Mouse (Mus musculus) heart, embryonic 11.5 days (tissue): ENCODE data around the gene Hectd3. TPM values are rescaled to one million over a fixed set of nuclear protein-coding genes. Genes with fewer than 3 reads are reported as not detected.

Source experiments
- ATAC-seq: fragments of 200-750 bp; cut with Nextera tagmentation; replicated peaks from 2 replicates; pipeline ENCODE4 v1.8.0; 2017; ENCODE audit warnings: moderate library complexity; ENCODE audit not compliant: insufficient number of reproducible peaks, low FRiP score, low TSS enrichment
- H3K27ac ChIP-seq: fragments of 300-500 bp; sonication (generic); 2 replicates; pipeline ENCODE4 v1.5.1; 2014; ENCODE audit warnings: mild to moderate bottlenecking, low read depth, low read length
- H3K27me3 ChIP-seq: fragments of 300-500 bp; sonication (generic); 2 replicates; pipeline ENCODE4 v1.6.1; 2014; ENCODE audit warnings: mild to moderate bottlenecking, low read length, mixed read lengths; ENCODE audit not compliant: control insufficient read depth, insufficient read depth
- H3K36me3 ChIP-seq: fragments of 300-500 bp; sonication (generic); 2 replicates; pipeline ENCODE4 v1.6.1; 2014; ENCODE audit warnings: mild to moderate bottlenecking, low read length, moderate library complexity, mixed read lengths; ENCODE audit not compliant: control insufficient read depth, insufficient read depth
- H3K4me1 ChIP-seq: fragments of 300-500 bp; sonication (generic); 2 replicates; pipeline ENCODE4 v1.6.1; 2014; ENCODE audit warnings: low read length; ENCODE audit not compliant: control insufficient read depth, insufficient read depth
- H3K4me2 ChIP-seq: fragments of 300-500 bp; sonication (generic); 2 replicates; pipeline ENCODE4 v1.6.1; 2014; ENCODE audit warnings: mild to moderate bottlenecking, moderate library complexity
- H3K4me3 ChIP-seq: fragments of 300-500 bp; sonication (generic); 2 replicates; pipeline ENCODE4 v1.5.1; 2014; ENCODE audit warnings: low read depth, low read length
- H3K9ac ChIP-seq: fragments of 300-500 bp; sonication (generic); 2 replicates; pipeline ENCODE4 v1.6.1; 2014; ENCODE audit warnings: mild to moderate bottlenecking, low read depth, low read length, moderate library complexity
- H3K9me3 ChIP-seq: fragments of 300-500 bp; sonication (generic); replicated peaks from 2 replicates; pipeline ENCODE4 v1.6.1; 2016; ENCODE audit warnings: low read length; ENCODE audit not compliant: control insufficient read depth
- WGBS: fragments of 180-500 bp; shearing (Covaris S2); extraction: QIAGEN DNeasy Blood & Tissue Kit; methylation state at CpG from one replicate; pipeline ENCODE4 v1.1.7; 2014; ENCODE audit not compliant: insufficient replicate concordance; 5-methylcytosine and 5-hydroxymethylcytosine counted together
- polyA plus RNA-seq: library from polyadenylated mRNA; unstranded; fragments of >200 nt; fragmentation: Nextera tagmentation; extraction: Ambion mirVana; gene quantifications from 2 replicates; pipeline ENCODE4 v1.2.1, GENCODE M21; 2014

Hectd3 gene
- polyA plus RNA-seq, 1 experiment from 2014 or later = 4.3 TPM

GRCm38 (mm10) chr4:117005611-117006400 lies 10.7 kb downstream of the Hectd3 start:
- ATAC-seq = no peak
- no peak overlapping the region for H3K27ac ChIP-seq
- no peak overlapping the region for H3K9ac ChIP-seq
- no peaks in the 10 kb centered on the region for H3K27me3 ChIP-seq
- H3K4me2 ChIP-seq = no peak overlapping the region
- no peaks in the 10 kb centered on the region for H3K36me3 ChIP-seq
- WGBS = 67% methylated on average over 7 of the region's 7 CpGs
- no peak overlapping the region for H3K4me3 ChIP-seq
- no peaks in the 10 kb centered on the region for H3K4me1 ChIP-seq
- no peaks in the 10 kb centered on the region for H3K9me3 ChIP-seq

GRCm38 (mm10) chr4:117007058-117007457 lies 11.9 kb downstream of the Hectd3 start:
- Histone ChIP-seq H3K9ac (no peak overlapping the region), H3K4me1 (no peaks in the 10 kb centered on the region), H3K9me3 (no peaks in the 10 kb centered on the region), H3K36me3 (no peaks in the 10 kb centered on the region), H3K27ac (no peak overlapping the region), H3K4me2 (no peak overlapping the region), H3K27me3 (no peaks in the 10 kb centered on the region), H3K4me3 (no peak overlapping the region)
- WGBS = 65% methylated on average over 3 of the region's 3 CpGs
- no peak for ATAC-seq

GRCm38 (mm10) chr4:117010231-117010630 lies 15.1 kb downstream of the Hectd3 start:
- no peaks in the 10 kb centered on the region for H3K4me1 ChIP-seq
- no peak overlapping the region for H3K4me2 ChIP-seq
- 78% methylated on average over 5 of the region's 5 CpGs for WGBS
- no peak overlapping the region for H3K4me3 ChIP-seq
- H3K27ac ChIP-seq = no peak overlapping the region
- no peak for ATAC-seq
- no peak overlapping the region for H3K9ac ChIP-seq
- no peaks in the 10 kb centered on the region for H3K27me3 ChIP-seq
- no peaks in the 10 kb centered on the region for H3K36me3 ChIP-seq
- H3K9me3 ChIP-seq = no peaks in the 10 kb centered on the region

- 85% methylated on average over 6 of the region's 6 CpGs for WGBS
- no peak overlapping the region for H3K4me3 ChIP-seq
Observed at GRCm38 (mm10) chr4:117013596-117013995, 18.5 kb downstream of the Hectd3 start.

GRCm38 (mm10) chr4:117014901-117015415 lies 19.8 kb downstream of the Hectd3 start:
- Histone ChIP-seq H3K4me2 (no peak overlapping the region), H3K9me3 (no peaks in the 10 kb centered on the region), H3K36me3 (no peaks in the 10 kb centered on the region), H3K27me3 (no peaks in the 10 kb centered on the region), H3K4me3 (no peak overlapping the region), H3K9ac (no peak overlapping the region), H3K4me1 (peaks cover under 1% of the 10 kb centered on the region; the same call in 1 of the 2 replicates), H3K27ac (no peak overlapping the region)
- ATAC-seq = no peak
- 52% methylated on average over 4 of the region's 4 CpGs for WGBS

More at GRCm38 (mm10) chr4:117013596-117013995, 18.5 kb downstream of the Hectd3 start:
- no peak overlapping the region for H3K27ac ChIP-seq
- H3K9me3 ChIP-seq = no peaks in the 10 kb centered on the region
- H3K4me2 ChIP-seq = no peak overlapping the region
- H3K27me3 ChIP-seq = no peaks in the 10 kb centered on the region
- H3K4me1 ChIP-seq = no peaks in the 10 kb centered on the region
- no peaks in the 10 kb centered on the region for H3K36me3 ChIP-seq
- no peak for ATAC-seq
- H3K9ac ChIP-seq = no peak overlapping the region

GRCm38 (mm10) chr4:117017738-117018137 lies 22.6 kb downstream of the Hectd3 start:
- Histone ChIP-seq H3K4me1 (peaks cover 6% of the 10 kb centered on the region; the same call in 1 of the 2 replicates), H3K27me3 (no peaks in the 10 kb centered on the region), H3K4me2 (no peak overlapping the region), H3K4me3 (no peak overlapping the region), H3K9ac (no peak overlapping the region), H3K9me3 (no peaks in the 10 kb centered on the region), H3K36me3 (peaks cover 4% of the 10 kb centered on the region; the same call in 1 of the 2 replicates), H3K27ac (no peak overlapping the region)
- no peak for ATAC-seq
- WGBS = 83% methylated on average over 2 of the region's 2 CpGs

GRCm38 (mm10) chr4:117018327-117018726 lies 23.2 kb downstream of the Hectd3 start:
- no peak for ATAC-seq
- Histone ChIP-seq H3K36me3 (peaks cover 8% of the 10 kb centered on the region; the same call in 1 of the 2 replicates), H3K27me3 (no peaks in the 10 kb centered on the region), H3K4me3 (no peak overlapping the region), H3K9me3 (no peaks in the 10 kb centered on the region), H3K4me1 (peaks cover 6% of the 10 kb centered on the region; the same call in 1 of the 2 replicates), H3K27ac (no peak overlapping the region), H3K4me2 (no peak overlapping the region), H3K9ac (no peak overlapping the region)
- WGBS = 84% methylated on average over 7 of the region's 7 CpGs

GRCm38 (mm10) chr4:117019206-117020134 lies 24.4 kb downstream of the Hectd3 start, which contains the start of gene Eif2b3:
Eif2b3 (plus strand) TSS chr4:117019402.
- no peaks in the 10 kb centered on the region for H3K27me3 ChIP-seq
- H3K4me1 ChIP-seq = peaks cover 6% of the 10 kb centered on the region; the same call in 1 of the 2 replicates
- H3K27ac ChIP-seq = 0 out of 2 replicates have a peak within 1 kb of the TSS, but pooled peaks have one; percentile 35
- H3K9me3 ChIP-seq = no peaks in the 10 kb centered on the region
- peak; percentile 91 for ATAC-seq
- H3K9ac ChIP-seq = peak within 1 kb of the TSS; percentile 91
- under 1% methylated on average over 61 of the region's 61 CpGs for WGBS
- peaks cover 8% of the 10 kb centered on the region; the same call in 1 of the 2 replicates for H3K36me3 ChIP-seq
- peak within 1 kb of the TSS; percentile 90 for H3K4me3 ChIP-seq
- H3K4me2 ChIP-seq = peak within 1 kb of the TSS; percentile 78
